Mouse (Mus musculus): Measurements from ENCODE around the gene Ndufb11. TPM values are rescaled to one million over a fixed set of nuclear protein-coding genes. Genes with fewer than 3 reads are reported as not detected.

Ndufb11 gene
- polyA plus RNA-seq, 1 experiment = 300 TPM

- 63% methylated on average over 2 of the region's 2 CpGs for WGBS
- H3K27me3 ChIP-seq (ENCODE audit: control insufficient read depth, insufficient read depth, low read length) = no peaks in the 10 kb centered on the region
- TF ChIP-seq POLR2A (IDR thresholded peaks at IDR 0.05; ENCODE audit: borderline replicate concordance, insufficient read depth, low read length) = no peak
- TF ChIP-seq CTCF (IDR thresholded peaks at IDR 0.05; ENCODE audit: borderline replicate concordance, insufficient read depth, low read depth, low read length) = no peak
- H3K27ac ChIP-seq (ENCODE audit: insufficient read depth, low read length) = no peak overlapping the region
- H3K4me1 ChIP-seq (ENCODE audit: control insufficient read depth, insufficient read depth, low read length) = no peaks in the 10 kb centered on the region
- no peak overlapping the region for H3K4me3 ChIP-seq (replicated peaks; ENCODE audit: insufficient read depth, low read depth, low read length)
- DNase-seq = no peak
These were observed 46.4 kb downstream of the Ndufb11 start for GRCm38 (mm10) chrX:20571024-20571423.

Other genes with a start within 250 kb of the Ndufb11 start
- gene Jade3, start 191.9 kb downstream of the Ndufb11 start, polyA plus RNA-seq (2012; rRNA removed) = 2.9 TPM in 2 replicates
- 0.27 and 0.28 TPM in 2 replicates for gene Rgn, start 67.8 kb downstream of the Ndufb11 start, polyA plus RNA-seq (2012; rRNA removed)
- gene Rbm10, start 116 bp downstream of the Ndufb11 start, polyA plus RNA-seq (2012; rRNA removed) = 61.5 and 62.4 TPM in 2 replicates
- 288 and 301 TPM in 2 replicates for gene Uba1, start 40.7 kb upstream of the Ndufb11 start, polyA plus RNA-seq (2012; rRNA removed)
- gene Cdk16, start 70.3 kb upstream of the Ndufb11 start, polyA plus RNA-seq (2012; rRNA removed) = 579 and 612 TPM in 2 replicates
- 66.2 and 69.0 TPM in 2 replicates for gene Usp11, start 86.3 kb upstream of the Ndufb11 start, polyA plus RNA-seq (2012; rRNA removed)
- gene Araf, start 180.2 kb upstream of the Ndufb11 start, polyA plus RNA-seq (2012; rRNA removed) = 306 and 313 TPM in 2 replicates

Data from cerebellum, adult 2 months (tissue).